ENCODE assay signal across 8 mouse cellular contexts in the genomic region with DNA sequence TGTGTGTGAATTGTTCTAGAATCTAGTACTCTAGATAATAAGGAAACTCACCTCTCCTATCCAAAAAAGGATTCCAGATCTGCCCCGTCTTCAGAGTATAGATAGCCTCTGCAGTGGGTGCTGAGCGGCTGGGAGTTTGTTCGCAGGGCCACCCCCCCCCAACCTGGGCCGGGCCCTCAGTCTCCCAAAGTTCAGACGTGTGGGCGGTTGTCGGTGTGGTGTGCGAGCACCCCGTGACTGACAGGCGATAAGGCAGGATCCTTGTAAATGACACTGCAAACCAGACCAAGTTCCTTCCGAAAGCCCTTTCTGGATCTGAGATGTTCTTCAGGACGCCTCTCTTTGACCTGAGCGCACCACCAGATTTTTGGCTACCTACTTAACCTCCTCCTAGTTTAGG. TPM values are rescaled to one million over a fixed set of nuclear protein-coding genes. Genes with fewer than 3 reads are reported as not detected.
DNase-seq lines count a peak whose midpoint lies in the region; ATAC-seq and TF ChIP-seq lines count a peak whose summit lies in the region.

No protein-coding gene starts in this region.

- H3K36me3 ChIP-seq in kidney, embryonic 16.5 days (ENCODE audit: insufficient read depth, low read length) = no peaks in the 10 kb centered on the region
- no peaks in the 10 kb centered on the region for H3K36me3 ChIP-seq in kidney, adult 2 months (ENCODE audit: control insufficient read depth, insufficient read depth, low read length)
- H3K36me3 ChIP-seq in embryonic facial prominence, embryonic 10.5 days (replicated peaks) = no peaks in the 10 kb centered on the region
- H3K36me3 ChIP-seq in liver, embryonic 12.5 days = no peaks in the 10 kb centered on the region

- 53% methylated on average over 13 of the region's 13 CpGs for WGBS in kidney, embryonic 16.5 days
- 64% methylated on average over 13 of the region's 13 CpGs for WGBS in kidney, adult 2 months
- whole genome bisulfite sequencing in embryonic facial prominence, embryonic 10.5 days = 57% methylated on average over 13 of the region's 13 CpGs
- 37% methylated on average over 13 of the region's 13 CpGs for WGBS in liver, embryonic 12.5 days (ENCODE audit: insufficient replicate concordance)

- no peaks in the 10 kb centered on the region for H3K9me3 ChIP-seq in kidney, embryonic 16.5 days (ENCODE audit: low read length)
- H3K9me3 ChIP-seq in embryonic facial prominence, embryonic 10.5 days = no peaks in the 10 kb centered on the region
- H3K9me3 ChIP-seq in liver, embryonic 12.5 days (replicated peaks) = no peaks in the 10 kb centered on the region

- no peak overlapping the region for H3K4me3 ChIP-seq in kidney, embryonic 16.5 days (ENCODE audit: low read length)
- no peak overlapping the region for H3K4me3 ChIP-seq in kidney, adult 2 months (ENCODE audit: insufficient read depth, low read depth, low read length)
- no peak overlapping the region for H3K4me3 ChIP-seq in embryonic facial prominence, embryonic 10.5 days
- H3K4me3 ChIP-seq in liver, embryonic 12.5 days = no peak overlapping the region

- H3K27me3 ChIP-seq in kidney, embryonic 16.5 days (ENCODE audit: insufficient read depth, low read length) = no peaks in the 10 kb centered on the region
- no peaks in the 10 kb centered on the region for H3K27me3 ChIP-seq in kidney, adult 2 months (replicated peaks; ENCODE audit: control insufficient read depth, insufficient read depth, low read length)
- no peaks in the 10 kb centered on the region for H3K27me3 ChIP-seq in embryonic facial prominence, embryonic 10.5 days (replicated peaks; ENCODE audit: low read depth, poor library complexity, severe bottlenecking)
- H3K27me3 ChIP-seq in liver, embryonic 12.5 days (replicated peaks) = peaks cover 16% of the 10 kb centered on the region

- TF ChIP-seq CTCF in kidney, adult 2 months (conservative IDR thresholded peaks at IDR 0.05; ENCODE audit: insufficient read depth, insufficient read length, low read depth, low read length) = no peak

- H3K4me1 ChIP-seq in kidney, embryonic 16.5 days (ENCODE audit: insufficient read depth, low read length) = peaks cover 9% of the 10 kb centered on the region; the same call in 1 of the 2 replicates
- peaks cover 2% of the 10 kb centered on the region; the same call in 1 of the 2 replicates for H3K4me1 ChIP-seq in kidney, adult 2 months (ENCODE audit: control insufficient read depth, insufficient read depth, low read length)
- H3K4me1 ChIP-seq in embryonic facial prominence, embryonic 10.5 days = peaks cover 9% of the 10 kb centered on the region
- H3K4me1 ChIP-seq in liver, embryonic 12.5 days = peaks cover 57% of the 10 kb centered on the region

- H3K4me2 ChIP-seq in kidney, embryonic 16.5 days (replicated peaks; ENCODE audit: low read depth, low read length) = no peak overlapping the region
- H3K4me2 ChIP-seq in liver, embryonic 12.5 days = no peak overlapping the region

- no peak overlapping the region for H3K27ac ChIP-seq in kidney, embryonic 16.5 days (ENCODE audit: low read length)
- no peak overlapping the region for H3K27ac ChIP-seq in kidney, adult 2 months (ENCODE audit: insufficient read depth, low read depth, low read length)
- H3K27ac ChIP-seq in embryonic facial prominence, embryonic 10.5 days (replicated peaks) = no peak overlapping the region
- H3K27ac ChIP-seq in liver, embryonic 12.5 days = no peak overlapping the region

- no peak for TF ChIP-seq POLR2A in kidney, adult 2 months (IDR thresholded peaks at IDR 0.05; ENCODE audit: low read depth, low read length)

- no peak overlapping the region for H3K9ac ChIP-seq in kidney, embryonic 16.5 days (replicated peaks; ENCODE audit: low read length)
- no peak overlapping the region for H3K9ac ChIP-seq in liver, embryonic 12.5 days

- no peak for DNase-seq in kidney, adult 2 months
- DNase-seq in A20 (ENCODE audit: low read depth, low spot score) (peak; percentile 62), ES-CJ7 (ENCODE audit: low read depth, low spot score) (peak; percentile 70)
- peak; percentile 91 for DNase-seq in embryonic facial prominence, embryonic 10.5 days (ENCODE audit: low spot score)
- DNase-seq in telencephalon, adult 2 months (ENCODE audit: low read depth, low spot score) = peak; percentile 77
- DNase-seq in cerebellum, adult 11-12 months = no peak

- peak; percentile 79 for ATAC-seq in kidney, embryonic 16.5 days (ENCODE audit: low FRiP score, low TSS enrichment)
- ATAC-seq in liver, embryonic 12.5 days = peak; percentile 76

RNA-seq across cellular contexts. Expression of gene Ifngr2, which starts 12.4 kb away (rescaled TPM):
- polyA plus RNA-seq in kidney, embryonic 16.5 days (2015; fragmentation: Nextera tagmentation; extraction: Ambion mirVana) = 52.1 and 52.7 TPM in 2 replicates
- 15.1 and 17.7 TPM in 2 replicates for polyA plus RNA-seq in kidney, adult 2 months (2012; rRNA removed)
- polyA plus RNA-seq in embryonic facial prominence, embryonic 10.5 days (2016; fragmentation: Nextera tagmentation; extraction: Ambion mirVana) = 29.9 and 32.7 TPM in 2 replicates
- 17.1 and 17.9 TPM in 2 replicates for polyA plus RNA-seq in liver, embryonic 12.5 days (2016; fragmentation: Nextera tagmentation; extraction: Ambion mirVana)

RNA-seq across cellular contexts. Expression of gene Ifnar1, which starts 49.4 kb away (rescaled TPM):
- polyA plus RNA-seq in kidney, embryonic 16.5 days (2015; fragmentation: Nextera tagmentation; extraction: Ambion mirVana) = 67.3 and 71.8 TPM in 2 replicates
- 20.8 and 22.2 TPM in 2 replicates for polyA plus RNA-seq in kidney, adult 2 months (2012; rRNA removed)
- polyA plus RNA-seq in embryonic facial prominence, embryonic 10.5 days (2016; fragmentation: Nextera tagmentation; extraction: Ambion mirVana) = 56.9 and 57.6 TPM in 2 replicates
- polyA plus RNA-seq in liver, embryonic 12.5 days (2016; fragmentation: Nextera tagmentation; extraction: Ambion mirVana) = 24.5 and 27.8 TPM in 2 replicates

Comparison
In these comparisons a context has a peak if more than half of its experiments do, and no peak if none do; other contexts are left out.
1. DNase-seq: peak in A20 (single experiment), ES-CJ7 (single experiment), embryonic facial prominence, embryonic 10.5 days (single experiment) and telencephalon, adult 2 months (single experiment); none in kidney, adult 2 months (single experiment) and cerebellum, adult 11-12 months (single experiment).